Mouse (Mus musculus): ENCODE measurements around the gene Skor1. TPM values are rescaled to one million over a fixed set of nuclear protein-coding genes. Genes with fewer than 3 reads are reported as not detected.

Gene Skor1
- 0.36 and 0.61 TPM in 2 replicates for polyA plus RNA-seq (2015; fragmentation: Nextera tagmentation; extraction: Ambion mirVana)

- Histone ChIP-seq H3K4me3 (peak within 1 kb of the TSS; percentile 40), H3K27ac (replicated peaks) (no peak within 1 kb of the TSS), H3K9me3 (no peaks in the 10 kb centered on the region), H3K4me1 (peaks cover 67% of the 10 kb centered on the region), H3K9ac (replicated peaks) (no peak within 1 kb of the TSS), H3K27me3 (peaks cover 99% of the 10 kb centered on the region), H3K36me3 (no peaks in the 10 kb centered on the region), H3K4me2 (replicated peaks) (peak within 1 kb of the TSS; percentile 57)
- under 1% methylated on average over 79 of the region's 108 CpGs for whole genome bisulfite sequencing
- ATAC-seq (replicated peaks), result no peak
Observed at GRCm38 (mm10) chr9:63148410-63149371, at the start of gene Skor1. Skor1 (minus strand) TSS chr9:63148961.

- 5% methylated on average over 8 of the region's 8 CpGs for WGBS
- Histone ChIP-seq H3K4me3 (no peak overlapping the region), H3K4me2 (replicated peaks) (peak overlapping the region; percentile 25), H3K27me3 (no peaks in the 10 kb centered on the region), H3K36me3 (no peaks in the 10 kb centered on the region), H3K9ac (replicated peaks) (no peak overlapping the region), H3K9me3 (no peaks in the 10 kb centered on the region), H3K4me1 (peaks cover 22% of the 10 kb centered on the region), H3K27ac (replicated peaks) (no peak overlapping the region; the same call in 1 of the 2 replicates)
- no peak; the same call in 1 of the 2 replicates for ATAC-seq (replicated peaks)
Observed at GRCm38 (mm10) chr9:63197252-63197651, 48.5 kb upstream of the Skor1 start.

- H3K4me2 ChIP-seq (replicated peaks), result no peak overlapping the region
- no peaks in the 10 kb centered on the region for H3K9me3 ChIP-seq
- 59% methylated on average over 8 of the region's 8 CpGs for WGBS
- no peak overlapping the region for H3K4me3 ChIP-seq
- no peak overlapping the region for H3K9ac ChIP-seq (replicated peaks)
- no peaks in the 10 kb centered on the region for H3K36me3 ChIP-seq
- H3K27ac ChIP-seq (replicated peaks), result no peak overlapping the region
- peaks cover 22% of the 10 kb centered on the region for H3K4me1 ChIP-seq
- no peaks in the 10 kb centered on the region for H3K27me3 ChIP-seq
- no peak for ATAC-seq (replicated peaks)
Observed at GRCm38 (mm10) chr9:63196114-63196682, 47.4 kb upstream of the Skor1 start.

- no peaks in the 10 kb centered on the region for H3K36me3 ChIP-seq
- no peaks in the 10 kb centered on the region for H3K27me3 ChIP-seq
- peaks cover 22% of the 10 kb centered on the region for H3K4me1 ChIP-seq
- H3K27ac ChIP-seq (replicated peaks), result no peak overlapping the region
- no peaks in the 10 kb centered on the region for H3K9me3 ChIP-seq
- WGBS, result 22% methylated on average over 4 of the region's 4 CpGs
- H3K4me2 ChIP-seq (replicated peaks), result no peak overlapping the region
- no peak overlapping the region for H3K9ac ChIP-seq (replicated peaks)
- no peak for ATAC-seq (replicated peaks)
- no peak overlapping the region for H3K4me3 ChIP-seq
Observed at GRCm38 (mm10) chr9:63195523-63195922, 46.8 kb upstream of the Skor1 start.

GRCm38 (mm10) chr9:63194791-63195190, 46.0 kb upstream of the Skor1 start:
- no peak for ATAC-seq (replicated peaks)
- Histone ChIP-seq H3K27ac (replicated peaks) (no peak overlapping the region), H3K9ac (replicated peaks) (no peak overlapping the region), H3K4me3 (no peak overlapping the region), H3K9me3 (no peaks in the 10 kb centered on the region), H3K4me1 (peaks cover 22% of the 10 kb centered on the region), H3K36me3 (no peaks in the 10 kb centered on the region), H3K27me3 (no peaks in the 10 kb centered on the region), H3K4me2 (replicated peaks) (no peak overlapping the region)
- 51% methylated on average over 9 of the region's 9 CpGs for WGBS

GRCm38 (mm10) chr9:63192809-63193208, 44.0 kb upstream of the Skor1 start:
- no peak for ATAC-seq (replicated peaks)
- WGBS, result 70% methylated on average over 4 of the region's 4 CpGs
- no peaks in the 10 kb centered on the region for H3K9me3 ChIP-seq
- H3K36me3 ChIP-seq, result no peaks in the 10 kb centered on the region
- H3K4me1 ChIP-seq, result peaks cover 15% of the 10 kb centered on the region
- H3K4me2 ChIP-seq (replicated peaks), result no peak overlapping the region
- no peak overlapping the region for H3K9ac ChIP-seq (replicated peaks)
- H3K4me3 ChIP-seq, result no peak overlapping the region
- no peak overlapping the region for H3K27ac ChIP-seq (replicated peaks)
- no peaks in the 10 kb centered on the region for H3K27me3 ChIP-seq

GRCm38 (mm10) chr9:63187310-63187709, 38.5 kb upstream of the Skor1 start:
- ATAC-seq (replicated peaks), result no peak
- Histone ChIP-seq H3K27ac (replicated peaks) (no peak overlapping the region), H3K4me3 (no peak overlapping the region), H3K4me1 (peaks cover 20% of the 10 kb centered on the region), H3K9me3 (no peaks in the 10 kb centered on the region), H3K36me3 (no peaks in the 10 kb centered on the region), H3K9ac (replicated peaks) (no peak overlapping the region), H3K4me2 (replicated peaks) (no peak overlapping the region), H3K27me3 (peaks cover 4% of the 10 kb centered on the region; the same call in 1 of the 2 replicates)
- WGBS, result 30% methylated on average over 7 of the region's 7 CpGs

GRCm38 (mm10) chr9:63185249-63185648, 36.5 kb upstream of the Skor1 start:
- no peak overlapping the region for H3K4me3 ChIP-seq

GRCm38 (mm10) chr9:63183864-63184263, 35.1 kb upstream of the Skor1 start:
- WGBS, result 67% methylated on average over 7 of the region's 7 CpGs
- Histone ChIP-seq H3K27ac (replicated peaks) (no peak overlapping the region), H3K9ac (replicated peaks) (no peak overlapping the region), H3K36me3 (no peaks in the 10 kb centered on the region; the same call in 1 of the 2 replicates), H3K4me2 (replicated peaks) (no peak overlapping the region), H3K4me3 (no peak overlapping the region), H3K4me1 (peaks cover 33% of the 10 kb centered on the region), H3K9me3 (no peaks in the 10 kb centered on the region), H3K27me3 (peaks cover 12% of the 10 kb centered on the region; the same call in 1 of the 2 replicates)
- ATAC-seq (replicated peaks), result no peak

More at GRCm38 (mm10) chr9:63185249-63185648, 36.5 kb upstream of the Skor1 start:
- Histone ChIP-seq H3K4me1 (peaks cover 33% of the 10 kb centered on the region), H3K36me3 (no peaks in the 10 kb centered on the region), H3K4me2 (replicated peaks) (no peak overlapping the region), H3K27me3 (peaks cover 4% of the 10 kb centered on the region; the same call in 1 of the 2 replicates), H3K9ac (replicated peaks) (no peak overlapping the region), H3K9me3 (no peaks in the 10 kb centered on the region), H3K27ac (replicated peaks) (no peak overlapping the region)
- WGBS, result 84% methylated on average over 7 of the region's 7 CpGs
- ATAC-seq (replicated peaks), result no peak

GRCm38 (mm10) chr9:63182306-63182960, 33.7 kb upstream of the Skor1 start:
- Histone ChIP-seq H3K27ac (replicated peaks) (peak overlapping the region; percentile 24), H3K27me3 (peaks cover 12% of the 10 kb centered on the region; the same call in 1 of the 2 replicates), H3K4me2 (replicated peaks) (0 out of 2 replicates have a peak overlapping the region, but pooled peaks have one; percentile 1), H3K36me3 (no peaks in the 10 kb centered on the region; the same call in 1 of the 2 replicates), H3K9me3 (no peaks in the 10 kb centered on the region), H3K4me1 (peaks cover 30% of the 10 kb centered on the region), H3K4me3 (no peak overlapping the region), H3K9ac (replicated peaks) (no peak overlapping the region)
- 6% methylated on average over 14 of the region's 14 CpGs for WGBS
- peak; percentile 67 for ATAC-seq (replicated peaks)

- Histone ChIP-seq H3K27ac (replicated peaks) (peak overlapping the region; percentile 24; the same call in 1 of the 2 replicates), H3K4me2 (replicated peaks) (0 out of 2 replicates have a peak overlapping the region, but pooled peaks have one; percentile 1), H3K36me3 (no peaks in the 10 kb centered on the region; the same call in 1 of the 2 replicates), H3K9ac (replicated peaks) (no peak overlapping the region), H3K9me3 (no peaks in the 10 kb centered on the region), H3K27me3 (peaks cover 12% of the 10 kb centered on the region; the same call in 1 of the 2 replicates), H3K4me3 (no peak overlapping the region), H3K4me1 (peaks cover 29% of the 10 kb centered on the region)
- WGBS, result 15% methylated on average over 11 of the region's 11 CpGs
- ATAC-seq (replicated peaks), result 0 out of 2 replicates have a peak, but pooled peaks have one; percentile 41
Observed at GRCm38 (mm10) chr9:63181337-63182178, 32.8 kb upstream of the Skor1 start.

Measured in forebrain, embryonic 15.5 days (tissue).